ENCODE assay signal across 23 mouse cellular contexts in the genomic region with DNA sequence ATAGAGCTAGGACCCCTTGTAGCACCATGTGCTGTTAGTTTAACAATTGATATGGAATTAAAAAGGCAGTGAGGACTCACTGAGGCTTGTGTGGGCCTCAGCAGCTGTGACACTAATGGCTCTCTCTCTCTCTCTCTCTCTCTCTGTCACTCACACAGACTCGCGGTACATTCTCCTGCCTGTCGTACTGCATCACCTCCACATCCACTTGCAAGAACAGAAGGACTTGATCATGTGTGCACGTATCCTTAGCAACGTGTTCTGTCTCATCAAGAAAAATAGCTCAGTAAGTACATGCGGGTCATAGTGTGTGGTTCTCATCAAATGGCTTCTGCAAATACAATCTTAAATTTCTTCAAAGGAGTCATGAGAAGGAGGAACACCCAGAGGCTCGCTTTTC.
DNase-seq lines count a peak whose midpoint lies in the region; ATAC-seq and TF ChIP-seq lines count a peak whose summit lies in the region.
"Had no signal": no experiment of that assay in that cellular context is flagged by ENCODE, and none has a peak within 500 bp of the region (broad histone marks: within the 10 kb centered on the region; RNA-seq: fewer than 3 reads in every experiment).

No protein-coding gene starts in this region.

- TF ChIP-seq CTCF in hindbrain, postnatal 0 days (IDR thresholded peaks at IDR 0.05; ENCODE audit: low read depth), result no peak

- H3K4me1 ChIP-seq in hindbrain, embryonic 11.5 days (replicated peaks; ENCODE audit: control insufficient read depth, insufficient read depth, low read length), result no peaks in the 10 kb centered on the region
- no peaks in the 10 kb centered on the region for H3K4me1 ChIP-seq in hindbrain, postnatal 0 days (ENCODE audit: insufficient read depth, low read length)
- H3K4me1 ChIP-seq in forebrain, embryonic 16.5 days (replicated peaks; ENCODE audit: control insufficient read depth, insufficient read depth, low read length), result no peaks in the 10 kb centered on the region
- H3K4me1 ChIP-seq: embryonic facial prominence, embryonic 13.5 days; limb, embryonic 15.5 days had no signal

- intact Hi-C loops in left cerebral cortex, postnatal 14 days (cut with DNase I), result no loop called here
- intact Hi-C loops in left cerebral cortex, postnatal 25 days (cut with DNase I), result no loop called here

- 80% methylated on average over 7 of the region's 7 CpGs for WGBS in hindbrain, embryonic 11.5 days
- 70% methylated on average over 7 of the region's 7 CpGs for WGBS in hindbrain, postnatal 0 days
- 81% methylated on average over 7 of the region's 7 CpGs for WGBS in forebrain, embryonic 16.5 days

- no peak overlapping the region for H3K4me2 ChIP-seq in hindbrain, embryonic 11.5 days (replicated peaks; ENCODE audit: low read depth, low read length)
- no peak overlapping the region for H3K4me2 ChIP-seq in hindbrain, postnatal 0 days (ENCODE audit: low read depth, low read length)
- no peak overlapping the region for H3K4me2 ChIP-seq in forebrain, embryonic 16.5 days (ENCODE audit: low read length)
- H3K4me2 ChIP-seq: embryonic facial prominence, embryonic 13.5 days; heart, embryonic 11.5 days; limb, embryonic 15.5 days; lung, embryonic 14.5 days had no signal

- H3K27ac ChIP-seq in hindbrain, embryonic 11.5 days (ENCODE audit: low read depth, low read length), result no peak overlapping the region
- H3K27ac ChIP-seq in hindbrain, postnatal 0 days, result no peak overlapping the region
- no peak overlapping the region for H3K27ac ChIP-seq in forebrain, embryonic 16.5 days (ENCODE audit: low read length)
- H3K27ac ChIP-seq: embryonic facial prominence, embryonic 13.5 days; kidney, postnatal 0 days; limb, embryonic 15.5 days; liver, embryonic 14.5 days had no signal

- ATAC-seq in hindbrain, embryonic 11.5 days (ENCODE audit: low FRiP score), result 0 out of 2 replicates have a peak, but pooled peaks have one; percentile 38
- no peak for ATAC-seq in hindbrain, postnatal 0 days
- ATAC-seq in forebrain, embryonic 16.5 days, result peak; percentile 45
- ATAC-seq: activated CD4-positive, CD25-positive, alpha-beta regulatory T cell, adult 4 months had no signal

- H3K27me3 ChIP-seq in hindbrain, embryonic 11.5 days (ENCODE audit: control insufficient read depth, insufficient read depth, low read length), result no peaks in the 10 kb centered on the region
- H3K27me3 ChIP-seq in hindbrain, postnatal 0 days (ENCODE audit: insufficient read depth, low read length), result no peaks in the 10 kb centered on the region
- H3K27me3 ChIP-seq in forebrain, embryonic 16.5 days (replicated peaks; ENCODE audit: control insufficient read depth, insufficient read depth, low read length), result no peaks in the 10 kb centered on the region
- H3K27me3 ChIP-seq: embryonic facial prominence, embryonic 13.5 days; limb, embryonic 15.5 days had no signal

- no peak for DNase-seq in hindbrain, embryonic 11.5 days (ENCODE audit: low spot score)
- no peak for DNase-seq in hindbrain, postnatal 0 days (ENCODE audit: low spot score)
- peak; percentile 19 to 55 for DNase-seq in left cerebral cortex, postnatal 14 days (ENCODE audit: low spot score in 2 of 2)
- DNase-seq in left cerebral cortex, postnatal 25 days (ENCODE audit: low spot score in 2 of 2), result no peak
- DNase-seq in retina, postnatal 1 day, result peak; percentile 52
- DNase-seq in embryo, embryonic 11 days, result no peak
- DNase-seq: adrenal gland, adult 8-10 months; cerebellum, adult 2 months; cerebellum, postnatal 25 days; gastrocnemius, postnatal 10 days; kidney, adult 2 months; left cerebral cortex, postnatal 4 days; right cerebral cortex, postnatal 25 days; spleen, adult 18-20 months had no signal

- no peak overlapping the region for H3K9ac ChIP-seq in hindbrain, embryonic 11.5 days (ENCODE audit: low read depth, low read length)
- no peak overlapping the region for H3K9ac ChIP-seq in hindbrain, postnatal 0 days (replicated peaks; ENCODE audit: low read length)
- H3K9ac ChIP-seq in forebrain, embryonic 16.5 days (replicated peaks; ENCODE audit: low read depth, low read length), result no peak overlapping the region
- H3K9ac ChIP-seq: embryonic facial prominence, embryonic 13.5 days; limb, embryonic 15.5 days; liver, embryonic 14.5 days; lung, embryonic 14.5 days had no signal

- no peaks in the 10 kb centered on the region for H3K9me3 ChIP-seq in hindbrain, embryonic 11.5 days (ENCODE audit: control insufficient read depth, low read length)
- H3K9me3 ChIP-seq in hindbrain, postnatal 0 days (ENCODE audit: low read length), result no peaks in the 10 kb centered on the region
- H3K9me3 ChIP-seq in forebrain, embryonic 16.5 days (ENCODE audit: control insufficient read depth, low read length), result no peaks in the 10 kb centered on the region
- H3K9me3 ChIP-seq: embryonic facial prominence, embryonic 13.5 days; limb, embryonic 15.5 days had no signal

- no peak overlapping the region for H3K4me3 ChIP-seq in hindbrain, embryonic 11.5 days (ENCODE audit: low read depth, low read length)
- H3K4me3 ChIP-seq in hindbrain, postnatal 0 days (ENCODE audit: low read length), result no peak overlapping the region
- H3K4me3 ChIP-seq in forebrain, embryonic 16.5 days (replicated peaks; ENCODE audit: low read length), result no peak overlapping the region
- H3K4me3 ChIP-seq: embryonic facial prominence, embryonic 13.5 days; erythroblast, embryonic 14.5 days; limb, embryonic 15.5 days had no signal

- peaks cover 2% of the 10 kb centered on the region; the same call in 1 of the 2 replicates for H3K36me3 ChIP-seq in hindbrain, embryonic 11.5 days (ENCODE audit: control insufficient read depth, insufficient read depth, low read length)
- peaks cover 8% of the 10 kb centered on the region; the same call in 1 of the 2 replicates for H3K36me3 ChIP-seq in hindbrain, postnatal 0 days (ENCODE audit: insufficient read depth, low read length)
- H3K36me3 ChIP-seq in forebrain, embryonic 16.5 days (ENCODE audit: control insufficient read depth, insufficient read depth), result no peaks in the 10 kb centered on the region
- H3K36me3 ChIP-seq: limb, embryonic 15.5 days had no signal

Comparison
In these comparisons a context has a peak if more than half of its experiments do, and no peak if none do; other contexts are left out.
1. DNase-seq: peak in left cerebral cortex, postnatal 14 days (2 of 2) and retina, postnatal 1 day (single experiment); none in hindbrain, embryonic 11.5 days (single experiment), hindbrain, postnatal 0 days (single experiment), left cerebral cortex, postnatal 25 days (0 of 2) and embryo, embryonic 11 days (single experiment).